Mouse (Mus musculus) c-Kit-positive CD71-positive TER-119-negative erythroid progenitor cells, embryonic 14.5 days (primary cell): Measurements from ENCODE around the gene Ephx4.
A peak's percentile ranks its signal among the peaks of the same experiment; 100 is the strongest.

Experiments
- DNase-seq: peaks from one replicate; pipeline ENCODE4 v3.0.0-alpha.2; 2013; ENCODE audit warnings: low read depth

Ephx4 gene

GRCm38 (mm10) chr5:107434001-107434400, 31.5 kb downstream of the Ephx4 start:
- DNase-seq, result no peak

GRCm38 (mm10) chr5:107436185-107436584, 33.6 kb downstream of the Ephx4 start:
- DNase-seq, result no peak

- DNase-seq, result no peak
These were observed 34.2 kb downstream of the Ephx4 start for GRCm38 (mm10) chr5:107436587-107437209.

- peak; percentile 89 for DNase-seq
These were observed 35.1 kb downstream of the Ephx4 start, which contains the start of gene Btbd8 for GRCm38 (mm10) chr5:107437464-107438281. Gene Btbd8 (plus strand): TSS chr5:107437997.

- DNase-seq, result no peak
These were observed 35.8 kb downstream of the Ephx4 start for GRCm38 (mm10) chr5:107438353-107438752.

- DNase-seq, result no peak
These were observed 39.3 kb downstream of the Ephx4 start for GRCm38 (mm10) chr5:107441881-107442280.

GRCm38 (mm10) chr5:107444251-107444650, 41.7 kb downstream of the Ephx4 start:
- no peak for DNase-seq

- DNase-seq, result no peak
These were observed 45.4 kb downstream of the Ephx4 start for GRCm38 (mm10) chr5:107447977-107448376.

GRCm38 (mm10) chr5:107448784-107449183, 46.2 kb downstream of the Ephx4 start:
- no peak for DNase-seq

- no peak for DNase-seq
These were observed 47.1 kb downstream of the Ephx4 start for GRCm38 (mm10) chr5:107449620-107450019.

GRCm38 (mm10) chr5:107450299-107450698, 47.8 kb downstream of the Ephx4 start:
- DNase-seq, result no peak

- DNase-seq, result peak; percentile 40
These were observed 59.9 kb downstream of the Ephx4 start for GRCm38 (mm10) chr5:107462147-107463076.

- DNase-seq, result no peak
These were observed 64.0 kb downstream of the Ephx4 start for GRCm38 (mm10) chr5:107466501-107466900.

GRCm38 (mm10) chr5:107467098-107467497, 64.6 kb downstream of the Ephx4 start:
- DNase-seq, result no peak

GRCm38 (mm10) chr5:107470600-107471329, 68.2 kb downstream of the Ephx4 start:
- DNase-seq, result peak; percentile 36
